Mouse (Mus musculus) forebrain, embryonic 10.5 days (tissue): ENCODE measurements around the gene Dpm3. TPM values are rescaled to one million over a fixed set of nuclear protein-coding genes. Genes with fewer than 3 reads are reported as not detected.

Experiments used
- DNase-seq: peaks from one replicate; pipeline ENCODE4 v3.0.0-alpha.2; 2017; ENCODE audit warnings: low spot score; ENCODE audit errors: extremely low spot score
- H3K27ac ChIP-seq: fragments of 300-500 bp; sonication (generic); 2 replicates; pipeline ENCODE4 v1.5.1; 2016; ENCODE audit warnings: mild to moderate bottlenecking
- H3K27me3 ChIP-seq: fragments of 300-500 bp; sonication (generic); 2 replicates; pipeline ENCODE4 v1.6.1; 2016; ENCODE audit warnings: mild to moderate bottlenecking; ENCODE audit not compliant: poor library complexity, severe bottlenecking
- H3K36me3 ChIP-seq: fragments of 300-500 bp; sonication (generic); replicated peaks from 2 replicates; pipeline ENCODE4 v1.6.1; 2016; ENCODE audit warnings: mild to moderate bottlenecking, moderate library complexity
- H3K4me1 ChIP-seq: fragments of 300-500 bp; sonication (generic); 2 replicates; pipeline ENCODE4 v1.6.1; 2016
- H3K4me3 ChIP-seq: fragments of 300-500 bp; sonication (generic); 2 replicates; pipeline ENCODE4 v1.5.1; 2016; ENCODE audit warnings: mild to moderate bottlenecking, moderate library complexity
- H3K9me3 ChIP-seq: fragments of 300-500 bp; sonication (generic); 2 replicates; pipeline ENCODE4 v1.6.1; 2016; ENCODE audit warnings: mild to moderate bottlenecking, moderate library complexity
- WGBS: fragments of 180-500 bp; shearing (Covaris S2); methylation state at CpG from one replicate; pipeline ENCODE4 v1.1.7; 2016; 5-methylcytosine and 5-hydroxymethylcytosine counted together
- polyA plus RNA-seq: library from polyadenylated mRNA; unstranded; fragments of >200 nt; fragmentation: Nextera tagmentation; extraction: Ambion mirVana; gene quantifications from 2 replicates; pipeline ENCODE4 v1.2.1, GENCODE M21; 2016

Dpm3 gene
- polyA plus RNA-seq, 1 experiment from 2014 or later = 76.7 TPM

GRCm38 (mm10) chr3:89233562-89234110 is 25.5 kb upstream of the Dpm3 start:
- Histone ChIP-seq H3K4me1 (peaks cover 38% of the 10 kb centered on the region), H3K27ac (no peak overlapping the region)
- 88% methylated on average over 14 of the region's 14 CpGs for WGBS

GRCm38 (mm10) chr3:89236516-89236915 is 22.6 kb upstream of the Dpm3 start:
- H3K9me3 ChIP-seq = no peaks in the 10 kb centered on the region

More at GRCm38 (mm10) chr3:89233562-89234110, 25.5 kb upstream of the Dpm3 start:
- Histone ChIP-seq H3K4me3 (no peak overlapping the region), H3K27me3 (peaks cover 33% of the 10 kb centered on the region), H3K36me3 (peaks cover 65% of the 10 kb centered on the region), H3K9me3 (no peaks in the 10 kb centered on the region)
- no peak for DNase-seq

GRCm38 (mm10) chr3:89237682-89238081 is 21.5 kb upstream of the Dpm3 start:
- H3K9me3 ChIP-seq = no peaks in the 10 kb centered on the region
- 94% methylated on average over 21 of the region's 21 CpGs for WGBS
- H3K4me1 ChIP-seq = peaks cover 13% of the 10 kb centered on the region
- no peak overlapping the region for H3K27ac ChIP-seq
- H3K27me3 ChIP-seq = 0 out of 2 replicates have a peak, but pooled peaks cover 6% of the 10 kb centered on the region
- DNase-seq = no peak
- H3K36me3 ChIP-seq = peaks cover 69% of the 10 kb centered on the region
- no peak overlapping the region for H3K4me3 ChIP-seq

More at GRCm38 (mm10) chr3:89236516-89236915, 22.6 kb upstream of the Dpm3 start:
- 95% methylated on average over 10 of the region's 10 CpGs for WGBS
- peaks cover 11% of the 10 kb centered on the region; the same call in 1 of the 2 replicates for H3K27me3 ChIP-seq
- no peak overlapping the region for H3K4me3 ChIP-seq
- peak overlapping the region; percentile 36; the same call in 1 of the 2 replicates for H3K27ac ChIP-seq
- H3K36me3 ChIP-seq = peaks cover 66% of the 10 kb centered on the region
- no peak for DNase-seq
- peaks cover 23% of the 10 kb centered on the region for H3K4me1 ChIP-seq

GRCm38 (mm10) chr3:89238494-89238893 is 20.7 kb upstream of the Dpm3 start:
- no peak overlapping the region for H3K4me3 ChIP-seq
- peaks cover 13% of the 10 kb centered on the region for H3K4me1 ChIP-seq
- 76% methylated on average over 12 of the region's 12 CpGs for WGBS
- H3K27me3 ChIP-seq = peaks cover 9% of the 10 kb centered on the region
- peaks cover 64% of the 10 kb centered on the region for H3K36me3 ChIP-seq
- no peaks in the 10 kb centered on the region for H3K9me3 ChIP-seq
- no peak for DNase-seq
- peak overlapping the region; percentile 31; the same call in 1 of the 2 replicates for H3K27ac ChIP-seq

- WGBS = 76% methylated on average over 9 of the region's 9 CpGs
- Histone ChIP-seq H3K9me3 (no peaks in the 10 kb centered on the region), H3K27ac (no peak overlapping the region), H3K27me3 (peaks cover 30% of the 10 kb centered on the region), H3K4me3 (no peak overlapping the region), H3K4me1 (peaks cover 51% of the 10 kb centered on the region), H3K36me3 (peaks cover 30% of the 10 kb centered on the region)
- DNase-seq = peak; percentile 43
These were observed 16.7 kb upstream of the Dpm3 start for GRCm38 (mm10) chr3:89242331-89242895.

GRCm38 (mm10) chr3:89243609-89244008 is 15.5 kb upstream of the Dpm3 start:
- H3K27ac ChIP-seq = peak overlapping the region; percentile 69
- WGBS = 9% methylated on average over 14 of the region's 14 CpGs
- peak overlapping the region; percentile 83 for H3K4me3 ChIP-seq
- DNase-seq = peak; percentile 59
- peaks cover 54% of the 10 kb centered on the region for H3K4me1 ChIP-seq
- peaks cover 30% of the 10 kb centered on the region for H3K27me3 ChIP-seq
- H3K36me3 ChIP-seq = peaks cover 30% of the 10 kb centered on the region
- no peaks in the 10 kb centered on the region for H3K9me3 ChIP-seq

GRCm38 (mm10) chr3:89244158-89244981 is 14.8 kb upstream of the Dpm3 start:
- Histone ChIP-seq H3K36me3 (peaks cover 31% of the 10 kb centered on the region), H3K27me3 (peaks cover 30% of the 10 kb centered on the region), H3K9me3 (no peaks in the 10 kb centered on the region), H3K4me3 (peak overlapping the region; percentile 83), H3K4me1 (peaks cover 53% of the 10 kb centered on the region), H3K27ac (peak overlapping the region; percentile 94)
- no peak for DNase-seq
- WGBS = 10% methylated on average over 25 of the region's 25 CpGs

GRCm38 (mm10) chr3:89244982-89245687 is 14.0 kb upstream of the Dpm3 start:
- peak overlapping the region; percentile 83 for H3K4me3 ChIP-seq
- H3K36me3 ChIP-seq = peaks cover 37% of the 10 kb centered on the region
- H3K9me3 ChIP-seq = no peaks in the 10 kb centered on the region
- peak; percentile 62 for DNase-seq
- peaks cover 30% of the 10 kb centered on the region for H3K27me3 ChIP-seq
- peaks cover 56% of the 10 kb centered on the region for H3K4me1 ChIP-seq
- peak overlapping the region; percentile 94 for H3K27ac ChIP-seq
- WGBS = under 1% methylated on average over 22 of the region's 26 CpGs

GRCm38 (mm10) chr3:89245688-89246171 is 13.4 kb upstream of the Dpm3 start, which contains the start of gene Krtcap2:
Krtcap2 (plus strand) TSS chr3:89245966.
- H3K27me3 ChIP-seq = peaks cover 30% of the 10 kb centered on the region
- peak within 1 kb of the TSS; percentile 94 for H3K27ac ChIP-seq
- no peaks in the 10 kb centered on the region for H3K9me3 ChIP-seq
- peaks cover 62% of the 10 kb centered on the region for H3K4me1 ChIP-seq
- peak; percentile 56 for DNase-seq
- H3K4me3 ChIP-seq = peak within 1 kb of the TSS; percentile 83
- peaks cover 37% of the 10 kb centered on the region for H3K36me3 ChIP-seq
- WGBS = 5% methylated on average over 20 of the region's 20 CpGs

- Histone ChIP-seq H3K4me1 (peaks cover 70% of the 10 kb centered on the region), H3K27me3 (peaks cover 33% of the 10 kb centered on the region), H3K9me3 (no peaks in the 10 kb centered on the region), H3K4me3 (peak within 1 kb of the TSS; percentile 83), H3K27ac (peak within 1 kb of the TSS; percentile 94), H3K36me3 (peaks cover 33% of the 10 kb centered on the region)
- under 1% methylated on average over 42 of the region's 42 CpGs for WGBS
- DNase-seq = peak; percentile 92
These were observed 12.7 kb upstream of the Dpm3 start, which contains the start of gene Trim46 for GRCm38 (mm10) chr3:89246261-89247100. Trim46 (minus strand) TSS chr3:89246309.

GRCm38 (mm10) chr3:89247466-89247865 is 11.7 kb upstream of the Dpm3 start:
- Histone ChIP-seq H3K4me3 (peak overlapping the region; percentile 83), H3K27me3 (peaks cover 43% of the 10 kb centered on the region), H3K9me3 (no peaks in the 10 kb centered on the region), H3K27ac (peak overlapping the region; percentile 94; the same call in 1 of the 2 replicates), H3K4me1 (peaks cover 80% of the 10 kb centered on the region), H3K36me3 (peaks cover 28% of the 10 kb centered on the region)
- no peak for DNase-seq
- WGBS = 93% methylated on average over 4 of the region's 4 CpGs
